Mouse (Mus musculus) limb, embryonic 15.5 days (tissue): ENCODE data around the gene Cmklr1. TPM values are rescaled to one million over a fixed set of nuclear protein-coding genes. Genes with fewer than 3 reads are reported as not detected.
"Not testable (repeated sequence)": the region's sequence is repeated elsewhere in the genome, so short reads cannot be mapped to it uniquely, and the experiment has no call there.

Experiments
- ATAC-seq: fragments of 200-750 bp; cut with Nextera tagmentation; 2 replicates; pipeline ENCODE4 v1.8.0; 2017; ENCODE audit warnings: low read depth, moderate TSS enrichment; ENCODE audit not compliant: insufficient number of reproducible peaks, low FRiP score, low TSS enrichment
- H3K27ac ChIP-seq: fragments of 300-500 bp; sonication (generic); 2 replicates; pipeline ENCODE4 v1.5.1; 2015; ENCODE audit warnings: moderate library complexity, mild to moderate bottlenecking, inconsistent platforms
- H3K27me3 ChIP-seq: fragments of 300-500 bp; sonication (generic); 2 replicates; pipeline ENCODE4 v1.6.1; 2015; ENCODE audit warnings: inconsistent platforms
- H3K36me3 ChIP-seq: fragments of 300-500 bp; sonication (generic); 2 replicates; pipeline ENCODE4 v1.6.1; 2015; ENCODE audit warnings: inconsistent platforms
- H3K4me1 ChIP-seq: fragments of 300-500 bp; sonication (generic); 2 replicates; pipeline ENCODE4 v1.6.1; 2015; ENCODE audit warnings: inconsistent platforms
- H3K4me2 ChIP-seq: fragments of 300-500 bp; sonication (generic); 2 replicates; pipeline ENCODE4 v1.6.1; 2015; ENCODE audit warnings: mild to moderate bottlenecking, inconsistent platforms
- H3K4me3 ChIP-seq: fragments of 300-500 bp; sonication (generic); 2 replicates; pipeline ENCODE4 v1.5.1; 2015; ENCODE audit warnings: mild to moderate bottlenecking, inconsistent platforms
- H3K9ac ChIP-seq: fragments of 300-500 bp; sonication (generic); 2 replicates; pipeline ENCODE4 v1.6.1; 2015; ENCODE audit warnings: inconsistent platforms
- H3K9me3 ChIP-seq: fragments of 300-500 bp; sonication (generic); 2 replicates; pipeline ENCODE4 v1.6.1; 2016; ENCODE audit warnings: inconsistent platforms
- WGBS: fragments of 180-500 bp; shearing (Covaris S2); methylation state at CpG from one replicate; pipeline ENCODE4 v1.1.7; 2015; 5-methylcytosine and 5-hydroxymethylcytosine counted together
- polyA plus RNA-seq: library from polyadenylated mRNA; unstranded; fragments of >200 nt; fragmentation: Nextera tagmentation; extraction: Ambion mirVana; gene quantifications from 2 replicates; pipeline ENCODE4 v1.2.1, GENCODE M21; 2015

The Cmklr1 gene
- polyA plus RNA-seq, 1 experiment from 2014 or later, result 10.4 TPM

GRCm38 (mm10) chr5:113596780-113597353, 53.4 kb downstream of the Cmklr1 start:
- Histone ChIP-seq H3K4me3 (no peak overlapping the region), H3K9me3 (no peaks in the 10 kb centered on the region), H3K27me3 (no peaks in the 10 kb centered on the region), H3K27ac (no peak overlapping the region), H3K9ac (no peak overlapping the region), H3K36me3 (no peaks in the 10 kb centered on the region), H3K4me1 (peaks cover 18% of the 10 kb centered on the region), H3K4me2 (no peak overlapping the region)
- WGBS, result 50% methylated on average over 9 of the region's 9 CpGs
- no peak for ATAC-seq

- Histone ChIP-seq H3K36me3 (no peaks in the 10 kb centered on the region), H3K4me3 (no peak overlapping the region), H3K9ac (no peak overlapping the region), H3K4me2 (no peak overlapping the region), H3K27me3 (no peaks in the 10 kb centered on the region), H3K27ac (no peak overlapping the region), H3K9me3 (no peaks in the 10 kb centered on the region), H3K4me1 (peaks cover 24% of the 10 kb centered on the region)
- ATAC-seq, result no peak
- 73% methylated on average over 9 of the region's 9 CpGs for WGBS
These were observed 54.0 kb downstream of the Cmklr1 start for GRCm38 (mm10) chr5:113596252-113596651.

GRCm38 (mm10) chr5:113593911-113594705, 56.1 kb downstream of the Cmklr1 start:
- no peaks in the 10 kb centered on the region for H3K27me3 ChIP-seq
- H3K4me1 ChIP-seq, result peaks cover 20% of the 10 kb centered on the region
- H3K4me2 ChIP-seq, result no peak overlapping the region
- no peaks in the 10 kb centered on the region for H3K9me3 ChIP-seq
- 77% methylated on average over 6 of the region's 6 CpGs for WGBS
- H3K9ac ChIP-seq, result no peak overlapping the region
- no peak overlapping the region for H3K27ac ChIP-seq
- no peaks in the 10 kb centered on the region for H3K36me3 ChIP-seq
- no peak overlapping the region for H3K4me3 ChIP-seq
- ATAC-seq, result no peak

- no peak overlapping the region for H3K9ac ChIP-seq
- no peak overlapping the region for H3K4me2 ChIP-seq
- 16% methylated on average over 6 of the region's 6 CpGs for WGBS
- no peaks in the 10 kb centered on the region for H3K9me3 ChIP-seq
- peaks cover 23% of the 10 kb centered on the region for H3K4me1 ChIP-seq
- H3K27ac ChIP-seq, result no peak overlapping the region
- H3K27me3 ChIP-seq, result no peaks in the 10 kb centered on the region
- no peak overlapping the region for H3K4me3 ChIP-seq
- no peak for ATAC-seq
- H3K36me3 ChIP-seq, result 0 out of 2 replicates have a peak, but pooled peaks cover 2% of the 10 kb centered on the region
These were observed 58.4 kb downstream of the Cmklr1 start for GRCm38 (mm10) chr5:113591751-113592230.

GRCm38 (mm10) chr5:113591166-113591565, 59.1 kb downstream of the Cmklr1 start:
- no peak for ATAC-seq
- no peak overlapping the region for H3K9ac ChIP-seq
- WGBS, result 6% methylated on average over 3 of the region's 3 CpGs
- H3K4me3 ChIP-seq, result no peak overlapping the region
- H3K9me3 ChIP-seq, result no peaks in the 10 kb centered on the region
- 0 out of 2 replicates have a peak, but pooled peaks cover 2% of the 10 kb centered on the region for H3K36me3 ChIP-seq
- H3K27me3 ChIP-seq, result no peaks in the 10 kb centered on the region
- H3K4me1 ChIP-seq, result peaks cover 23% of the 10 kb centered on the region
- H3K4me2 ChIP-seq, result no peak overlapping the region
- no peak overlapping the region for H3K27ac ChIP-seq

GRCm38 (mm10) chr5:113590010-113590640, 60.1 kb downstream of the Cmklr1 start:
- Histone ChIP-seq H3K4me1 (peaks cover 23% of the 10 kb centered on the region), H3K27me3 (no peaks in the 10 kb centered on the region), H3K4me2 (no peak overlapping the region), H3K9me3 (no peaks in the 10 kb centered on the region), H3K4me3 (no peak overlapping the region), H3K9ac (no peak overlapping the region), H3K27ac (no peak overlapping the region), H3K36me3 (0 out of 2 replicates have a peak, but pooled peaks cover 2% of the 10 kb centered on the region)
- ATAC-seq, result no peak
- 56% methylated on average over 5 of the region's 5 CpGs for WGBS

- not testable (repeated sequence) for H3K27ac ChIP-seq, H3K9ac ChIP-seq, H3K36me3 ChIP-seq, H3K4me1 ChIP-seq, H3K4me3 ChIP-seq, H3K27me3 ChIP-seq, H3K9me3 ChIP-seq, ATAC-seq, H3K4me2 ChIP-seq
- WGBS, result 47% methylated on average over 5 of the region's 5 CpGs
These were observed 63.8 kb downstream of the Cmklr1 start for GRCm38 (mm10) chr5:113586458-113586849.

GRCm38 (mm10) chr5:113585619-113586457, 64.4 kb downstream of the Cmklr1 start:
- not testable (repeated sequence) for H3K9ac ChIP-seq, H3K27me3 ChIP-seq, H3K4me3 ChIP-seq, H3K4me2 ChIP-seq, H3K4me1 ChIP-seq, H3K9me3 ChIP-seq, H3K36me3 ChIP-seq, H3K27ac ChIP-seq, ATAC-seq
- WGBS, result 65% methylated on average over 17 of the region's 17 CpGs

- Histone ChIP-seq H3K4me2 (no peak overlapping the region), H3K36me3 (0 out of 2 replicates have a peak, but pooled peaks cover 2% of the 10 kb centered on the region), H3K9me3 (no peaks in the 10 kb centered on the region), H3K4me3 (no peak overlapping the region), H3K4me1 (0 out of 2 replicates have a peak, but pooled peaks cover 3% of the 10 kb centered on the region), H3K27me3 (no peaks in the 10 kb centered on the region), H3K27ac (no peak overlapping the region), H3K9ac (no peak overlapping the region)
- WGBS, result 16% methylated on average over 6 of the region's 6 CpGs
- ATAC-seq, result no peak
These were observed 65.8 kb downstream of the Cmklr1 start for GRCm38 (mm10) chr5:113584439-113584838.

- no peaks in the 10 kb centered on the region for H3K9me3 ChIP-seq
- H3K4me2 ChIP-seq, result no peak overlapping the region
- no peak overlapping the region for H3K9ac ChIP-seq
- no peaks in the 10 kb centered on the region for H3K27me3 ChIP-seq
- no peak overlapping the region for H3K27ac ChIP-seq
- 0 out of 2 replicates have a peak, but pooled peaks cover 2% of the 10 kb centered on the region for H3K36me3 ChIP-seq
- ATAC-seq, result no peak
- 0 out of 2 replicates have a peak, but pooled peaks cover under 1% of the 10 kb centered on the region for H3K4me1 ChIP-seq
- H3K4me3 ChIP-seq, result no peak overlapping the region
- WGBS, result 39% methylated on average over 5 of the region's 5 CpGs
These were observed 66.6 kb downstream of the Cmklr1 start for GRCm38 (mm10) chr5:113583424-113584162.

- H3K9ac ChIP-seq, result no peak overlapping the region
- H3K4me2 ChIP-seq, result no peak overlapping the region
- no peaks in the 10 kb centered on the region for H3K27me3 ChIP-seq
- no peak overlapping the region for H3K4me3 ChIP-seq
- H3K36me3 ChIP-seq, result no peaks in the 10 kb centered on the region
- no peaks in the 10 kb centered on the region for H3K9me3 ChIP-seq
- no peak overlapping the region for H3K27ac ChIP-seq
- 44% methylated on average over 9 of the region's 9 CpGs for WGBS
- H3K4me1 ChIP-seq, result 0 out of 2 replicates have a peak, but pooled peaks cover 6% of the 10 kb centered on the region
- ATAC-seq, result no peak
These were observed 69.4 kb downstream of the Cmklr1 start for GRCm38 (mm10) chr5:113580801-113581200.
